16 mouse cellular contexts compared by ENCODE assay signal in the genomic region with DNA sequence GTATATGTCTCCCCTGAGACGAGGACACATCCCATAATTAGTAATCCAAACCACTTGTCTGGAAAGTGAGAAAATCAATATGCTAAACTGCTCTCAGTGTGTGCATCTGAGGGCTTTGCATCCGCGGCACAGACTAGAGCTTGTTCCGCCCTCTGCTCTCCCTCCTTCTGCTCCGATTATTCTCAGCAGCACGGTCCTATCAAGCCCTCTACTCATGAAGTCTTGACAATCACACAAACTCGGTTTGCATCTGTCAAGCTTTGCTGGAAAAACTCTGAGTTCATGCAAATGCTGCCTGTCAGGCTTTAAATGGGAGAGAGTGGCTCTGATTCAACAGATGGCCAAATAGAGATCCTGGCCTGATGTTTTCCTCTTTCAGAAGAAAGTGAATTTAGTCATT.
DNase-seq lines count a peak whose midpoint lies in the region; ATAC-seq and TF ChIP-seq lines count a peak whose summit lies in the region.
"Had no signal": no experiment of that assay in that cellular context is flagged by ENCODE, and none has a peak within 500 bp of the region (broad histone marks: within the 10 kb centered on the region; RNA-seq: fewer than 3 reads in every experiment).

No protein-coding gene starts in this region.

- DNase-seq in forebrain, embryonic 10.5 days (ENCODE audit: extremely low spot score, low spot score), result no peak
- DNase-seq in left cerebral cortex, postnatal 25 days (ENCODE audit: low spot score in 2 of 2), result peak; percentile 2
- DNase-seq in left cerebral cortex, adult 11 months (ENCODE audit: low spot score), result no peak
- peak; percentile 24 for DNase-seq in forebrain, postnatal 0 days
- no peak for DNase-seq in ovary, postnatal 14 days (ENCODE audit: low spot score)
- DNase-seq: cerebellum, adult 18-20 months; gastrocnemius, adult 2 months; heart, adult 18-20 months; kidney, adult 8-10 months; thymus, postnatal 36 days had no signal

- H3K4me1 ChIP-seq in forebrain, embryonic 12.5 days, result 0 out of 2 replicates have a peak, but pooled peaks cover 3% of the 10 kb centered on the region
- H3K4me1 ChIP-seq in forebrain, embryonic 10.5 days, result no peaks in the 10 kb centered on the region
- H3K4me1 ChIP-seq in forebrain, postnatal 0 days (ENCODE audit: insufficient read depth), result no peaks in the 10 kb centered on the region
- H3K4me1 ChIP-seq in stomach, embryonic 15.5 days, result no peaks in the 10 kb centered on the region
- H3K4me1 ChIP-seq: limb, embryonic 12.5 days; neural tube, embryonic 12.5 days had no signal

- H3K27me3 ChIP-seq in forebrain, embryonic 12.5 days, result no peaks in the 10 kb centered on the region
- no peaks in the 10 kb centered on the region for H3K27me3 ChIP-seq in forebrain, embryonic 10.5 days (ENCODE audit: poor library complexity, severe bottlenecking)
- no peaks in the 10 kb centered on the region for H3K27me3 ChIP-seq in forebrain, postnatal 0 days (ENCODE audit: insufficient read depth, low read length)
- no peaks in the 10 kb centered on the region for H3K27me3 ChIP-seq in stomach, embryonic 15.5 days (replicated peaks)
- H3K27me3 ChIP-seq: limb, embryonic 12.5 days; neural tube, embryonic 12.5 days had no signal

- intact Hi-C loops in left cerebral cortex, postnatal 25 days (cut with DNase I), result no loop called here

- WGBS in forebrain, embryonic 12.5 days, result 38% methylated on average over 7 of the region's 7 CpGs
- 64% methylated on average over 7 of the region's 7 CpGs for WGBS in forebrain, embryonic 10.5 days
- 17% methylated on average over 7 of the region's 7 CpGs for WGBS in forebrain, postnatal 0 days
- WGBS in stomach, embryonic 15.5 days, result 44% methylated on average over 7 of the region's 7 CpGs

- no peaks in the 10 kb centered on the region for H3K36me3 ChIP-seq in forebrain, embryonic 12.5 days (replicated peaks)
- H3K36me3 ChIP-seq in forebrain, embryonic 10.5 days (replicated peaks), result no peaks in the 10 kb centered on the region
- H3K36me3 ChIP-seq in forebrain, postnatal 0 days (ENCODE audit: insufficient read depth), result no peaks in the 10 kb centered on the region
- H3K36me3 ChIP-seq in stomach, embryonic 15.5 days, result no peaks in the 10 kb centered on the region
- H3K36me3 ChIP-seq: limb, embryonic 12.5 days; neural tube, embryonic 12.5 days had no signal

- no peak overlapping the region for H3K4me2 ChIP-seq in forebrain, embryonic 12.5 days
- no peak overlapping the region for H3K4me2 ChIP-seq in forebrain, postnatal 0 days (ENCODE audit: low read depth)
- H3K4me2 ChIP-seq in stomach, embryonic 15.5 days, result no peak overlapping the region
- H3K4me2 ChIP-seq: limb, embryonic 12.5 days; neural tube, embryonic 12.5 days had no signal

- no peak overlapping the region for H3K4me3 ChIP-seq in forebrain, embryonic 12.5 days (replicated peaks)
- H3K4me3 ChIP-seq in forebrain, embryonic 10.5 days, result no peak overlapping the region
- H3K4me3 ChIP-seq in forebrain, postnatal 0 days (ENCODE audit: low read depth, low read length), result no peak overlapping the region
- no peak overlapping the region for H3K4me3 ChIP-seq in stomach, embryonic 15.5 days (replicated peaks)
- H3K4me3 ChIP-seq: gastrocnemius, adult 2 months; left cerebral cortex, adult 2 months; limb, embryonic 12.5 days; neural tube, embryonic 12.5 days had no signal

- no peak for TF ChIP-seq CTCF in forebrain, postnatal 0 days (IDR thresholded peaks at IDR 0.05; ENCODE audit: low read depth)

- no peak overlapping the region for H3K9ac ChIP-seq in forebrain, embryonic 12.5 days
- no peak overlapping the region for H3K9ac ChIP-seq in forebrain, postnatal 0 days
- H3K9ac ChIP-seq in stomach, embryonic 15.5 days, result no peak overlapping the region
- H3K9ac ChIP-seq: limb, embryonic 12.5 days; liver, embryonic 14.5 days; neural tube, embryonic 12.5 days had no signal

- H3K27ac ChIP-seq in forebrain, embryonic 12.5 days, result no peak overlapping the region
- H3K27ac ChIP-seq in forebrain, embryonic 10.5 days, result no peak overlapping the region
- H3K27ac ChIP-seq in forebrain, postnatal 0 days (ENCODE audit: low read depth, low read length), result no peak overlapping the region
- no peak overlapping the region for H3K27ac ChIP-seq in stomach, embryonic 15.5 days
- H3K27ac ChIP-seq: gastrocnemius, adult 2 months; left cerebral cortex, adult 2 months; limb, embryonic 12.5 days; liver, embryonic 14.5 days; neural tube, embryonic 12.5 days had no signal

- H3K9me3 ChIP-seq in forebrain, embryonic 12.5 days, result no peaks in the 10 kb centered on the region
- no peaks in the 10 kb centered on the region for H3K9me3 ChIP-seq in forebrain, embryonic 10.5 days
- H3K9me3 ChIP-seq in forebrain, postnatal 0 days (ENCODE audit: low read length), result no peaks in the 10 kb centered on the region
- no peaks in the 10 kb centered on the region for H3K9me3 ChIP-seq in stomach, embryonic 15.5 days
- H3K9me3 ChIP-seq: limb, embryonic 12.5 days; neural tube, embryonic 12.5 days had no signal

- ATAC-seq in forebrain, embryonic 12.5 days (ENCODE audit: low FRiP score), result peak; percentile 85
- peak; percentile 66 for ATAC-seq in forebrain, postnatal 0 days
- ATAC-seq in stomach, embryonic 15.5 days (ENCODE audit: insufficient read depth, low FRiP score, low read depth), result peak; percentile 31; the same call in 1 of the 2 replicates

Comparison
In these comparisons a context has a peak if more than half of its experiments do, and no peak if none do; other contexts are left out.
1. DNase-seq: peak in left cerebral cortex, postnatal 25 days (2 of 2) and forebrain, postnatal 0 days (single experiment); none in forebrain, embryonic 10.5 days (single experiment), left cerebral cortex, adult 11 months (single experiment) and ovary, postnatal 14 days (single experiment).
2. ATAC-seq: peak in every context shown above with its lines; median percentile 85 in forebrain, embryonic 12.5 days; 66 in forebrain, postnatal 0 days; 31 in stomach, embryonic 15.5 days.